8 mouse cellular contexts compared by ENCODE assay signal in the genomic region with DNA sequence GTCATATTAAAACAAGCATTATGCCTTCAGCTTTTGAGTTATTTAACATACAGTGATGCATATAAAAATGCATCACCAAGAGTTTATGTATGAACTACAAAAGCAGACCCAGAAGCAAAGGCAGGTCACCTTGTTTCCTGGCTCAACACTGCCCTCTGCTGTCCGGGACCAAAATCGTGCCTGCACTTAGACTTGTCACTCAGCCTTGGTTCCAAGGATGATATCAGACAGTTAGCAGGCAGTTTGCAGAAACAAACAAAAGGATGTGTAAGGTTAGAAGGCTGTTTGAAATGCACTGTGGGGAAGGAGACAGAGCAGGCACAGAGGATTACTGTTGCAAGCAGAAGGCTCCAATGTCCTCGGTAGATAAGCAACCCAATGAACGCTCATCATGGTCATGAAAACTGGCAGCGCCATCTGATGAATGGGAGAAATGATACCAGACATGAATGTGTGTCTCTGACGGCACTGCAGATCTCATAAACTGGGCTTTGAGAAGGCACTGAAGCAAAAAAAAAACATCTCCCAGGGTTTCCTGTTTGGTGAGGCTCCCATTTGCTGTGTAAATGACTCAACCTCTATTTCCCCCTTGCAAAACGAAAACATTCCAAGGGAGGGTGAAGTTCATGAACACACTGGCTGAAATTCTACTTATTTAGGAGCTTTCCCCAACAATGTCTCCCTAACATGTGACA.
DNase-seq lines count a peak whose midpoint lies in the region; ATAC-seq and TF ChIP-seq lines count a peak whose summit lies in the region.

No protein-coding gene starts in this region.

- H3K27me3 ChIP-seq in heart, embryonic 11.5 days (ENCODE audit: control insufficient read depth, insufficient read depth, low read length): no peaks in the 10 kb centered on the region
- H3K27me3 ChIP-seq in kidney, embryonic 14.5 days (ENCODE audit: control insufficient read depth, insufficient read depth, low read length): no peaks in the 10 kb centered on the region
- no peaks in the 10 kb centered on the region for H3K27me3 ChIP-seq in limb, embryonic 15.5 days
- H3K27me3 ChIP-seq in midbrain, postnatal 0 days (ENCODE audit: insufficient read depth, low read length): no peaks in the 10 kb centered on the region

- H3K4me2 ChIP-seq in heart, embryonic 11.5 days: no peak overlapping the region
- H3K4me2 ChIP-seq in kidney, embryonic 14.5 days (replicated peaks; ENCODE audit: low read depth, low read length): no peak overlapping the region
- H3K4me2 ChIP-seq in limb, embryonic 15.5 days: no peak overlapping the region
- H3K4me2 ChIP-seq in midbrain, postnatal 0 days (ENCODE audit: low read depth, low read length, poor library complexity, severe bottlenecking): no peak overlapping the region

- 38% methylated on average over 7 of the region's 7 CpGs for WGBS in heart, embryonic 11.5 days (ENCODE audit: insufficient replicate concordance)
- 42% methylated on average over 7 of the region's 7 CpGs for WGBS in kidney, embryonic 14.5 days
- WGBS in limb, embryonic 15.5 days: 45% methylated on average over 7 of the region's 7 CpGs
- WGBS in midbrain, postnatal 0 days: 50% methylated on average over 7 of the region's 7 CpGs

- no peak for ATAC-seq in heart, embryonic 11.5 days (replicated peaks; ENCODE audit: insufficient number of reproducible peaks, low FRiP score, low TSS enrichment)
- peak; percentile 68; the same call in 1 of the 2 replicates for ATAC-seq in kidney, embryonic 14.5 days (ENCODE audit: low FRiP score, low TSS enrichment)
- ATAC-seq in limb, embryonic 15.5 days (ENCODE audit: insufficient number of reproducible peaks, low FRiP score, low TSS enrichment, low read depth): 0 out of 2 replicates have a peak, but pooled peaks have one; percentile 40
- 0 out of 2 replicates have a peak, but pooled peaks have one; percentile 65 for ATAC-seq in midbrain, postnatal 0 days (ENCODE audit: low FRiP score)

- H3K36me3 ChIP-seq in heart, embryonic 11.5 days (ENCODE audit: control insufficient read depth, insufficient read depth, low read length): no peaks in the 10 kb centered on the region
- no peaks in the 10 kb centered on the region for H3K36me3 ChIP-seq in kidney, embryonic 14.5 days (ENCODE audit: control insufficient read depth, insufficient read depth, low read length)
- H3K36me3 ChIP-seq in limb, embryonic 15.5 days: no peaks in the 10 kb centered on the region
- no peaks in the 10 kb centered on the region for H3K36me3 ChIP-seq in midbrain, postnatal 0 days (ENCODE audit: insufficient read depth, low read length)

- no peaks in the 10 kb centered on the region for H3K9me3 ChIP-seq in heart, embryonic 11.5 days (replicated peaks; ENCODE audit: control insufficient read depth, low read length)
- H3K9me3 ChIP-seq in kidney, embryonic 14.5 days (ENCODE audit: control insufficient read depth, low read length): no peaks in the 10 kb centered on the region
- no peaks in the 10 kb centered on the region for H3K9me3 ChIP-seq in limb, embryonic 15.5 days
- no peaks in the 10 kb centered on the region for H3K9me3 ChIP-seq in midbrain, postnatal 0 days (ENCODE audit: low read length)

- DNase-seq in heart, adult 11 months: peak; percentile 95
- peak; percentile 89 for DNase-seq in embryo, embryonic 10 days (ENCODE audit: low spot score)
- DNase-seq in gastrocnemius, postnatal 25 days: peak; percentile 54
- DNase-seq in midbrain, postnatal 0 days (ENCODE audit: low spot score): peak; percentile 82
- peak; percentile 39 to 60 for DNase-seq in spleen, postnatal 36 days (ENCODE audit: low spot score in 2 of 2)

- TF ChIP-seq CTCF in midbrain, postnatal 0 days (IDR thresholded peaks at IDR 0.05): peak; percentile 95

- H3K9ac ChIP-seq in heart, embryonic 11.5 days (ENCODE audit: low read depth, low read length): no peak overlapping the region
- no peak overlapping the region for H3K9ac ChIP-seq in kidney, embryonic 14.5 days (ENCODE audit: low read depth, low read length)
- no peak overlapping the region for H3K9ac ChIP-seq in limb, embryonic 15.5 days
- no peak overlapping the region for H3K9ac ChIP-seq in midbrain, postnatal 0 days (replicated peaks; ENCODE audit: low read length, poor library complexity, severe bottlenecking)

- no peak overlapping the region for H3K27ac ChIP-seq in heart, embryonic 11.5 days (ENCODE audit: low read depth, low read length)
- no peak overlapping the region for H3K27ac ChIP-seq in kidney, embryonic 14.5 days (ENCODE audit: low read depth, low read length)
- H3K27ac ChIP-seq in limb, embryonic 15.5 days: no peak overlapping the region
- H3K27ac ChIP-seq in midbrain, postnatal 0 days (ENCODE audit: low read depth, low read length): no peak overlapping the region

- H3K4me1 ChIP-seq in heart, embryonic 11.5 days (ENCODE audit: control insufficient read depth, insufficient read depth, low read length): no peaks in the 10 kb centered on the region
- peaks cover 7% of the 10 kb centered on the region; the same call in 1 of the 2 replicates for H3K4me1 ChIP-seq in kidney, embryonic 14.5 days (ENCODE audit: control insufficient read depth, insufficient read depth, low read length)
- peaks cover 8% of the 10 kb centered on the region for H3K4me1 ChIP-seq in limb, embryonic 15.5 days
- no peaks in the 10 kb centered on the region for H3K4me1 ChIP-seq in midbrain, postnatal 0 days (ENCODE audit: insufficient read depth, low read length)

- no peak overlapping the region for H3K4me3 ChIP-seq in heart, embryonic 11.5 days (ENCODE audit: low read depth, low read length)
- no peak overlapping the region for H3K4me3 ChIP-seq in kidney, embryonic 14.5 days (ENCODE audit: low read length)
- H3K4me3 ChIP-seq in limb, embryonic 15.5 days: no peak overlapping the region
- no peak overlapping the region for H3K4me3 ChIP-seq in midbrain, postnatal 0 days (ENCODE audit: low read depth, low read length)
